Mouse (Mus musculus) embryo, embryonic 10.5 days (tissue): Measurements from ENCODE around the gene Fam173a.
A peak's percentile ranks its signal among the peaks of the same experiment; 100 is the strongest.
"Not testable (repeated sequence)": the region's sequence is repeated elsewhere in the genome, so short reads cannot be mapped to it uniquely, and the experiment has no call there.

ENCODE experiments used
- DNase-seq: peaks from one replicate; pipeline ENCODE4 v3.0.0-alpha.2; 2015; ENCODE audit warnings: low spot score

Fam173a gene

DNA sequence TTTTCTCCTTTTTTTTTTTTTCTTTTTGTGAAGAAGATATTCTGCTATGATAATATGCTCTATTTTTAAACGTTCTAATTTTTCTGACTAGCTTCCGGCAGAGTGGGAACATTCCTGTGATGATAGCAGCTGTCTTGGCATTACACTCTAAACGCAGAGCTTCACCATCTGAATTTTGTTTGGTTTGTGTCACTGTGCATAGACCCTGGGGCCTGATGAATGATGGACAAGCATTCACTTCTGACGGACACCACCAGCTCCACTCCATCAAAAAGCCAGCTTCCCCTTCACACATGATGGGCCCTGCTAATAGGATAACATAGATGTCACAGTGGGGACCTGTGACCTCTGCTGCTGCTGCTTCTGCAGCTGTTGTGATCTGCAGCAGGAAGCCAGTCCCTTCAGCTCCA is 31.1 kb downstream of the Fam173a start:
- peak; percentile 47 for DNase-seq

DNA sequence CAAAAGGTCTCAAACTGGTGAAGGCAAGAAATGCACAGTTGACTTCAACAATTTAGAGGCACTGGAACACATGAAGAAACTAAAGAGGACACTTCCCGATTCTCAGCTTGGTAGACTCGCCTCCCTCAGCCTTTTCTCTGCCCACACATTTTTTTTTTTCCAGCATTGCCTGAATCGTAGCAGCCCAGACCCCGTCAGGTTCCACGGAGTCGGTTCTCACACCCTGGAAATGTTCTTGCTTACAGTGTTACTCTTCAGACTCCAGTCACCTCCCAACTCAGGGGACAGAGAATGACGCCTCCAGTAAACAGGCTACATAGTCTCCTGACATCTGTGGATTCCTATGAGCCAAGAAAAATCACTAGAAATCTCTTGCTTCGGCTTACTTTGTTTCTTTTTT is 32.6 kb downstream of the Fam173a start:
- no peak for DNase-seq

DNA sequence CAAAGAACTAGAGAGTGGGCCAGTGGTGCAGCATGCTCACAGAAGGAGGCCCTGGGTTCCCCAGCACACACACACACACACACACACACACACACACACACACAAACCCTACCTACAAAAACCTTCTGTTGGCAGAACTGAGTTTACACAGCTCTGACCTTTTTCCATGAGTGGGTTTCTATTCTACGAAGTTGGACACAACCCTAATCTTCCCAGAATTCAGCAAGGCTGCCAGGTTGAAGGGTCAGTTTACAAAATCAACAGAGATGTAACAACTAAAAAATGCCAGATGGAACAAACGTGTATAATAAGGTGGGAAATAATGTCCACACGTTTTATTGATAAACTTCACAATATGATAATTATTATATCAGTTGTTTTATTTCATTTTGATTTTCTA is 35.0 kb downstream of the Fam173a start:
- DNase-seq = no peak

DNA sequence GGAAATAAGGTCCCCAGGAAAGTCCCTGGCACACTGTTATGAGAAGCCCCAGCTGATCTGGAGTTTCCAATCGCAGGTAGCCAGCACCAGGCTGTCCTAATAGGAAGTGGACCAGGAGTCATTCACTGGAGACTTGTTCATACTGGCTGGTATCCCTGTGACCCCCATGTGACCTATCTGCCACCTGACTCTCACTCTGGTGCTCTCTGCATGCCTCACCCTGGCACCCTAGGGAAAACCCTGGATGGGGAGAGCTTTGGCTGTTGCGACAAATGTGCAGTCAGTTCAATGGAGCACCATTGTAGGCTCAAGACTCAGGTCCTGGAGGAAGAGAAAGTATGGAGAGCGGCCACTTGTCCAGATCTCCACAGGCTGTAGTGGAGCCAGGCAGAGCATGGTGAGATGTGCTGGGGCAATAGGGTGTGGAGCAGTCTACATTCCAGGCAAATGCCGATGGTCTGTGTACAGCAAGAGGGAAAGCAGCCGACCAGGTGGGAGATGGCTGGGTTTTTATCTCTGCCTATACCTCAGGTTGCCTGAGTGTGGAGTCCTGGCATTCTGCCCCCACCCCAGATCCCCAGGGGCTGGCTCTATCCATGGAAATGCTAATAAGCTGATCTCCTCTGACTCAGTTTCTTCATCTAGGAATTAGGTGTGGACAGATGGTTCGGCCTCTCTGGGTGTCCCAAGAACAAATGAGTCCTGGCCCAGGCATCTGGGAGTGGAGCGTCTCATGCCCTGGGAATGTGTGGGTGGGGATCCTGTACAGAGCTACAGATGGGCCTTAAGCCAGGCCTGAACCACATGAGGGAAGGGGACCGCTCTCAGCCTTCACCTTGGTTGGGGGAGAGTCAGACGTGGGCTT is 36.1 kb downstream of the Fam173a start:
- DNase-seq = no peak

DNA sequence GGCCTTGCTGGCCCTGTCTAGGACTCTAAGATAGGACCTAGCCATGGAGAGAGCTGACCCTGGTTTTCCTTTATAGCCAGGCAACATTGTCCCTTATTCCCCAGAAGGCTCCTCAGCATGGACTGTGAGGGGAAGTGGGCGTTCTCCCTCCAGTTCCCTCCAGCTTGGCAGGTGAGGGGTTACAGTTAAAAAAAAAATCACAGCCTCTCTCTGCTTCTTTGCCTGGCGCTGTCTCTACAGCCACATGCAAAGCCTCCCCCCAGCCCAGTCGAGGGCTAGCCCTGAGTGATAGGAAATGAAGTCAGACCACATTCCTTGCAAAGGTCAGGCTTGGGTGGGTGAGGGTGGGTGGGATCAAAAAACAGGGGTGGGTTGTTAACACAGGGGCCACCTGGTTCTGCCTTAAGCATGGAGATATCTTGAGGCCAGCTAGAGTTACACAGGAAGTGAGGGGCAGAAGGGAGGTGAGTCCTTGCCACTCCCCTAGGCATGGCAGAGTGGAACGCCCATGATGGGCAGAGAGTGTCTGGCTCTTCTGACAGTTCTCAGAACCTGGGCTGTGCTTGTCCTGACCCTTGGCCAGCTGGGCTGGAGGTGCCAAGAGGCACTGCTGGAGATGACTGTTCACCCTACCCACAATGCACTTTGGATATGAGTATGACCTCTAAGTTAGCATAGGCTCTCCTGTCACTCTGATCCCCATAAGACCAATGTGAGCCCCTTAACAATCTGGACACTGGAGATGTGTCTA is 36.9 kb downstream of the Fam173a start:
- DNase-seq = peak; percentile 16

DNA sequence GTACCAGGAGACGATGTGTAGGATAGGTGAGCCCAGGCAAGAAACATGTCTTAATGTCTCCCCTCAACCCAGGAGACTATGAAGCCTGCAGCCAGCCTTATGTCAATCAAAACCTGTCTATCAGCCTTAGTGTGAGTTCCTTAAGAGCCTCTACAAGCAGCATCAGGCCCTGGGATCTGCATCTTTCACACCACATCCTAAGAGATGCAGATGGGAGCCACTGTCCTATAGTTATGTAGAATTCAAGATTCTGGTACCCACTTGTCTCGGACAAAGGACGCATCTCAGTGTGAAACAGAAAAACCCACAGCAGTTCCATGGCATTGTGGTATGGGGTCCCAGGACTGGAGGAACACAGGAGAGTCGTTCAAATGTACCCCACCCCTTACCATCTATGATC is 37.6 kb downstream of the Fam173a start:
- DNase-seq = no peak

DNA sequence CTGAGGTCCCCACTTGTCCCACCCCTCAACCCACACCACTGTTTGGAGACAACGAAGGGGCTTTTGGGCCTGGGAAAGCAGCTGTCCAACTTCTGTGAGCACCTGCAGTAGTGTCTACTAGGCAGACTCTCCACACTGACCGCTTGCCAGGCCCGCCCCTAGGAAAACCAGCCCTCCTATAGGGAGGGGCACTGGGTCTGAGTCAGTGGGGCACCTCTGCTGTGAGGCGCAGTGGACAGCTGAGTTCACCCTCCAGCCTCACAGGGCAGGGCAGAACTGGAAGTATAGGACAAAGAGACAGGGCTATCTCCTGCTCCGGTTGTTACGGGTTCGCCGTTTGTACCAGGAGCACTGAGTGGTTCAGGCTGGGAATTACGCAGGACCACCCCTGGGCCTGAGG is 38.5 kb downstream of the Fam173a start, which contains the start of gene Msln:
Gene Msln, minus strand, starts transcription at position 138 of the 400 bp plus-strand sequence.
- no peak for DNase-seq

DNA sequence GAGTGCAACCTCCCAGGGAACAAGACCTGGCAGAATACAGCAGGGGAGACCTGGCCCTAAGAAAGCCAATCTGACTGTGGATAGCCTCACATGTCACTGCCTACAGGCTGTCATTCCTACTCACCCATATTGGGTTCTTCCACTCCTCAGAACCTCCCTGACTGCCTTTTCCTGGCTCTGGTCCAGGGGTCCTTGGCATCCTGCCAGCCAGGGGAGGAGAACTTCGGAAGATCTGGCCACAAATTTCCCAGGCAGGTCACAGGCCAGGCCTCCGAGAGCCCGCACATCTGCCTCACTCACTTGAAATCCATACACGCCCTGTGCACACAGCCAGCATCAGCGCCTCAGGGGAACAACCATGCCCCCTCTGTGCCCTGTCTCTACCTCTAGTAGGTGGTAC is 41.3 kb downstream of the Fam173a start:
- DNase-seq = no peak

DNA sequence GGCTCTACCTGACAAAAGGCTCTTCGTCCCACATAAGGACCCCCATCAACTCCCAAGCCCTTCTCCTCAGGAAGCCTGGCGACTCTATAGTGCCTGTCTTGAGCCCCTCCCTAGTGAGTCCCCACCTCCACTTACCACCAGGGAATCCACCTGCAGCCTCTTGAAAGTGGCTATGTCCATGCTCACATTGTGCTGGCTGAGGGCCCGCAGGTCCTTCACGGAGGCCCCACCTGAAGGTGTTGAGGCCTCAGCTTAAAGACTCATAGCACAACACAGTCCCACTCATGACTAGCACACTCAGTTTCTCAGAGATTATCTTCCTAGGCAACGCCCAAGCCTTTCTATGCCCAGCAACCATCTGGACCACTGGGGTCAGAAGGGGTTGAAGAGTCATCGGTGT is 43.4 kb downstream of the Fam173a start:
- DNase-seq = no peak

DNA sequence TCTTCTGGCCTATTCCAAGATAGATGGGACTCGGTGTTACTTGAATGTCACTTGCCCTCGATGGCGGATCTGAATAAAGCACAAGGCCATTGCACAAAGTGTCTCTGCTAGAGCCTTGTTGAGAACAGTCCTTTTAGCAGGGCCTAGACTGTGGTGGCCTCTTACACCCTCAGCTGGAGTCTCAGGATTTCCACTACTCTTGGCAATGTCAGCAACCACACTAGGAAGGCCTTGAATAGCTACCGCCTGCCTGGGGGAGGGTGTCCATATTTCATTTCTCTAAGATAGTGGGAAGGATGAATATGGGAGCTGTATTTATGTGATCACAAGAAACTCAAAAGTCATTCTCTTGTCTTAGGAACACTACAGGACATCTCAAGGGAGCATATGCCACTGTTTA is 44.5 kb downstream of the Fam173a start:
- no peak for DNase-seq

DNA sequence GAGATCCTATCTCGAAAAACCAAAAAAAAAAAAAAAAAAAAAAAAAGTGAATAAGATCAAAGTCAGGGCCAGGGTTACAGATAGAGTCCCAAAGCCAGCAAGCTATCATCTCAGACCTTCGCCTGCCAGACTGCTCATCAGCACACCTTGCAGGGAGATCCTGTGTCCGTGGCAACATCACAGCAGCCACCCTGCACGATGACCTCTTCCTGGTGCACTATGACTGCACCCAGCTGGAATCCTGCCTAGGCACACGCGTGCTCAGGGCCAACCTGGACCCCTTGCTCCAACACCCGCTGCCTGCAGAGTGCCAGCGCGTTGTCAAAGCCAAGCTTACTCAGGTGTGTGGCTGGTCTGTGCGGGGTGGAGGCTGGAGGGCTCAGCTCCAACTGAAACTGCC is 48.4 kb downstream of the Fam173a start:
- DNase-seq = no peak

DNA sequence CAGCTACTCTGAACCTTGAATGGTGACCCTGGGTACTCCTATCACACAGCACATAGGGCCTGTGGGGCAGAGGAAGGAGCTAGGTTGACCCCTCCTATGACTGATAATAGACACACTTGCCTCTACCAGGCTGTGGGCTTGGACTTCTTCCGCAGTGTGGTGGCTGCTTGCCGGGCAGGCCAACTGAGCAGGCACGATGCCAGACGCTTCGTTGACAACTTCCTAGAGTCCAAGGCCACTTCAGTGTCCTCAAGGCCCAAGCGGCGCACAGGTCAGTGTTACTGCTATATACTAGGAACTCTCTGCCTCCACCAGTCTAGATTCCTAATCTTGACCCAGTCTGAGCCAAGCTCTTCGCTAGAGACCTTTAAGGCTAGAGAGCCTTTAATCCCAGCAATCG is 48.9 kb downstream of the Fam173a start:
- no peak for DNase-seq

DNA sequence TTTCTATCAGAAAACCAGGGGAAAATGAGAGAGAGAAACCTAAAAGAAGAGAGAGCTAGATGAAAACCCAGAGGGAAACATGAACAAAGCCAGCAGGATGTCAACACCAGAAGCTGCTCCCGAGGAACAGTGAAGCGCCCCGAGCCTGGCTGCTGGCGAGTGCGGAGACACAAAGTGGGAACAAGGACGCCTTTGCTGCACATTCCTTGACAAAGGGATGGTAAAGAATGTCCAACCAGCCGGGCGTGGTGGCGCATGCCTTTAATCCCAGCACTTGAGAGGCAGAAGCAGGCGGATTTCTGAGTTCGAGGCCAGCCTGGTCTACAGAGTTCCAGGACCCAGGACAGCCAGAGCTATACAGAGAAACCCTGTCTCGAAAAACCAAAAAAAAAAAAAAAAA is 51.2 kb downstream of the Fam173a start:
- not testable (repeated sequence) for DNase-seq
